Mouse (Mus musculus): ENCODE data around the gene Gm773. TPM values are rescaled to one million over a fixed set of nuclear protein-coding genes. Genes with fewer than 3 reads are reported as not detected.
"Not testable (repeated sequence)": the region's sequence is repeated elsewhere in the genome, so short reads cannot be mapped to it uniquely, and the experiment has no call there.

Gm773 gene
- polyA plus RNA-seq (2015; fragmentation: Nextera tagmentation; extraction: Ambion mirVana), result not detected in 2 replicates

- H3K4me1 ChIP-seq (replicated peaks; ENCODE audit: control insufficient read depth, insufficient read depth, low read length), result no peaks in the 10 kb centered on the region
- 86% methylated on average over 8 of the region's 8 CpGs for WGBS
Measured at GRCm38 (mm10) chrX:56212771-56213170, at the start of gene Gm773. TSS of gene Gm773 (minus strand) at chrX:56212881.

GRCm38 (mm10) chrX:56186449-56186848 lies 26.2 kb downstream of the Gm773 start:
- H3K4me3 ChIP-seq (ENCODE audit: low read depth, low read length); ATAC-seq; H3K9me3 ChIP-seq (ENCODE audit: control insufficient read depth); H3K36me3 ChIP-seq (ENCODE audit: control insufficient read depth, insufficient read depth); H3K27me3 ChIP-seq (replicated peaks; ENCODE audit: control insufficient read depth, insufficient read depth, low read length); H3K27ac ChIP-seq (ENCODE audit: low read depth, low read length); H3K4me2 ChIP-seq (replicated peaks; ENCODE audit: low read depth); H3K9ac ChIP-seq (ENCODE audit: low read depth, low read length); H3K4me1 ChIP-seq (replicated peaks; ENCODE audit: control insufficient read depth, insufficient read depth, low read length): not testable (repeated sequence)
- no CpG with 5 or more reads among the region's 1 CpGs for WGBS

More at GRCm38 (mm10) chrX:56212771-56213170, at the start of gene Gm773:
- no peak for ATAC-seq
- Histone ChIP-seq H3K9me3 (ENCODE audit: control insufficient read depth) (no peaks in the 10 kb centered on the region), H3K9ac (ENCODE audit: low read depth, low read length) (no peak within 1 kb of the TSS), H3K4me3 (ENCODE audit: low read depth, low read length) (no peak within 1 kb of the TSS), H3K4me2 (replicated peaks; ENCODE audit: low read depth) (no peak within 1 kb of the TSS), H3K36me3 (ENCODE audit: control insufficient read depth, insufficient read depth) (no peaks in the 10 kb centered on the region), H3K27ac (ENCODE audit: low read depth, low read length) (no peak within 1 kb of the TSS), H3K27me3 (replicated peaks; ENCODE audit: control insufficient read depth, insufficient read depth, low read length) (no peaks in the 10 kb centered on the region)
- no peak for TF ChIP-seq CTCF (IDR thresholded peaks at IDR 0.05; ENCODE audit: low read depth)

- Histone ChIP-seq H3K27me3 (replicated peaks; ENCODE audit: control insufficient read depth, insufficient read depth, low read length) (no peaks in the 10 kb centered on the region), H3K9me3 (ENCODE audit: control insufficient read depth) (no peaks in the 10 kb centered on the region), H3K4me3 (ENCODE audit: low read depth, low read length) (no peak overlapping the region), H3K27ac (ENCODE audit: low read depth, low read length) (no peak overlapping the region), H3K9ac (ENCODE audit: low read depth, low read length) (no peak overlapping the region), H3K4me2 (replicated peaks; ENCODE audit: low read depth) (no peak overlapping the region), H3K36me3 (ENCODE audit: control insufficient read depth, insufficient read depth) (no peaks in the 10 kb centered on the region), H3K4me1 (replicated peaks; ENCODE audit: control insufficient read depth, insufficient read depth, low read length) (no peaks in the 10 kb centered on the region)
- TF ChIP-seq CTCF (IDR thresholded peaks at IDR 0.05; ENCODE audit: low read depth), result no peak
- no peak for ATAC-seq
- 91% methylated on average over 2 of the region's 2 CpGs for WGBS
Measured at GRCm38 (mm10) chrX:56151396-56151795, 61.3 kb downstream of the Gm773 start.

Other genes starting within 250 kb of the Gm773 start
- gene 3830403N18Rik, start 76.3 kb downstream of the Gm773 start, polyA plus RNA-seq (2015; fragmentation: Nextera tagmentation; extraction: Ambion mirVana), result 4.0 and 4.2 TPM in 2 replicates
- gene Zfp449, start 133.5 kb upstream of the Gm773 start, polyA plus RNA-seq (2015; fragmentation: Nextera tagmentation; extraction: Ambion mirVana), result 2.2 and 2.4 TPM in 2 replicates
- 2.6 and 2.7 TPM in 2 replicates for gene Smim10l2a, start 161.7 kb upstream of the Gm773 start, polyA plus RNA-seq (2015; fragmentation: Nextera tagmentation; extraction: Ambion mirVana)
- 0.69 and 0.77 TPM in 2 replicates for gene Gm2174, start 235.1 kb upstream of the Gm773 start, polyA plus RNA-seq (2015; fragmentation: Nextera tagmentation; extraction: Ambion mirVana)
- 12.7 and 13.9 TPM in 2 replicates for gene Ints6l, start 242.0 kb upstream of the Gm773 start, polyA plus RNA-seq (2015; fragmentation: Nextera tagmentation; extraction: Ambion mirVana)